Mouse (Mus musculus) limb, embryonic 14.5 days (tissue): ENCODE measurements around the gene Tnfrsf23. TPM values are rescaled to one million over a fixed set of nuclear protein-coding genes. Genes with fewer than 3 reads are reported as not detected.
"Not testable (repeated sequence)": the region's sequence is repeated elsewhere in the genome, so short reads cannot be mapped to it uniquely, and the experiment has no call there.

Experiments
- ATAC-seq: fragments of 200-750 bp; cut with Nextera tagmentation; 2 replicates; pipeline ENCODE4 v1.8.0; 2017; ENCODE audit warnings: low read depth, moderate number of reproducible peaks, moderate TSS enrichment; ENCODE audit not compliant: low FRiP score
- DNase-seq: peaks from one replicate; pipeline ENCODE4 v3.0.0-alpha.2; 2015; ENCODE audit warnings: low spot score
- H3K27ac ChIP-seq: fragments of 300-500 bp; sonication (generic); replicated peaks from 2 replicates; pipeline ENCODE4 v1.5.1; 2014; ENCODE audit warnings: low read depth, mild to moderate bottlenecking, low read length, moderate library complexity, mixed read lengths
- H3K27me3 ChIP-seq: fragments of 300-500 bp; sonication (generic); 2 replicates; pipeline ENCODE4 v1.6.1; 2014; ENCODE audit warnings: low read length, mixed read lengths; ENCODE audit not compliant: control insufficient read depth, insufficient read depth
- H3K36me3 ChIP-seq: fragments of 300-500 bp; sonication (generic); 2 replicates; pipeline ENCODE4 v1.6.1; 2014; ENCODE audit warnings: mild to moderate bottlenecking, low read length, moderate library complexity, mixed read lengths; ENCODE audit not compliant: control insufficient read depth, insufficient read depth
- H3K4me1 ChIP-seq: fragments of 300-500 bp; sonication (generic); 2 replicates; pipeline ENCODE4 v1.6.1; 2014; ENCODE audit warnings: antibody characterized with exemption, low read length, mixed read lengths; ENCODE audit not compliant: control insufficient read depth, insufficient read depth
- H3K4me2 ChIP-seq: fragments of 300-500 bp; sonication (generic); replicated peaks from 2 replicates; pipeline ENCODE4 v1.6.1; 2014; ENCODE audit warnings: low read depth, mild to moderate bottlenecking, low read length, moderate library complexity; ENCODE audit not compliant: severe bottlenecking
- H3K4me3 ChIP-seq: fragments of 300-500 bp; sonication (generic); replicated peaks from 2 replicates; pipeline ENCODE4 v1.5.1; 2014; ENCODE audit warnings: low read length
- H3K9ac ChIP-seq: fragments of 300-500 bp; sonication (generic); 2 replicates; pipeline ENCODE4 v1.6.1; 2014; ENCODE audit warnings: mild to moderate bottlenecking, low read depth, low read length, moderate library complexity; ENCODE audit not compliant: severe bottlenecking
- H3K9me3 ChIP-seq: fragments of 300-500 bp; sonication (generic); 2 replicates; pipeline ENCODE4 v1.6.1; 2016; ENCODE audit warnings: low read length; ENCODE audit not compliant: control insufficient read depth
- POLR2A ChIP-seq: fragments of 200-500 bp; IDR thresholded peaks from 2 replicates; pipeline ENCODE4 v1.8.0; 2012; ENCODE audit warnings: inconsistent platforms, mild to moderate bottlenecking, moderate library complexity, borderline replicate concordance; ENCODE audit not compliant: insufficient read depth, insufficient read length; ENCODE audit errors: extremely low read depth
- WGBS: fragments of 180-500 bp; shearing (Covaris S2); extraction: QIAGEN DNeasy Blood & Tissue Kit; methylation state at CpG from one replicate; pipeline ENCODE4 v1.1.7; 2014; 5-methylcytosine and 5-hydroxymethylcytosine counted together
- polyA plus RNA-seq, 2 experiments: library from polyadenylated mRNA; depleted of rRNA in 1 of 2; stranded (reverse) in 1 of 2; unstranded in 1 of 2; fragments of >200 nt; fragmentation: Nextera tagmentation in 1 of 2; extraction: Ambion mirVana in 1 of 2; gene quantifications; 2 replicates each; pipeline versions ENCODE4 v1.2.1 to v1.2.3; 2012 to 2014

Tnfrsf23 gene
- polyA plus RNA-seq, 2 experiments: 2.8 to 5.5 TPM

GRCm38 (mm10) chr7:143692746-143693510 lies 7.3 kb upstream of the Tnfrsf23 start:
- ATAC-seq: no peak
- Histone ChIP-seq H3K9ac (no peak overlapping the region), H3K36me3 (peaks cover 97% of the 10 kb centered on the region), H3K4me1 (no peaks in the 10 kb centered on the region), H3K4me3 (no peak overlapping the region), H3K4me2 (no peak overlapping the region), H3K9me3 (no peaks in the 10 kb centered on the region), H3K27ac (no peak overlapping the region), H3K27me3 (no peaks in the 10 kb centered on the region)
- no peak for DNase-seq
- TF ChIP-seq POLR2A: no peak
- WGBS: 88% methylated on average over 12 of the region's 12 CpGs

GRCm38 (mm10) chr7:143691909-143692308 lies 6.2 kb upstream of the Tnfrsf23 start:
- no peak overlapping the region for H3K9ac ChIP-seq
- no peak overlapping the region for H3K27ac ChIP-seq
- H3K36me3 ChIP-seq: peaks cover 95% of the 10 kb centered on the region
- no peak overlapping the region for H3K4me3 ChIP-seq
- no peak for ATAC-seq
- 98% methylated on average over 4 of the region's 4 CpGs for WGBS
- no peaks in the 10 kb centered on the region for H3K9me3 ChIP-seq
- no peak overlapping the region for H3K4me2 ChIP-seq
- no peaks in the 10 kb centered on the region for H3K4me1 ChIP-seq
- DNase-seq: no peak
- H3K27me3 ChIP-seq: no peaks in the 10 kb centered on the region
- TF ChIP-seq POLR2A: no peak

GRCm38 (mm10) chr7:143691181-143691580 lies 5.5 kb upstream of the Tnfrsf23 start:
- Histone ChIP-seq H3K4me1 (no peaks in the 10 kb centered on the region), H3K4me3 (no peak overlapping the region), H3K9ac (no peak overlapping the region), H3K9me3 (no peaks in the 10 kb centered on the region), H3K27ac (no peak overlapping the region), H3K36me3 (peaks cover 87% of the 10 kb centered on the region), H3K4me2 (no peak overlapping the region), H3K27me3 (no peaks in the 10 kb centered on the region)
- no peak for TF ChIP-seq POLR2A
- ATAC-seq: no peak
- 83% methylated on average over 5 of the region's 5 CpGs for WGBS
- DNase-seq: no peak

GRCm38 (mm10) chr7:143689946-143690345 lies 4.3 kb upstream of the Tnfrsf23 start:
- no peak overlapping the region for H3K4me3 ChIP-seq
- no peak overlapping the region for H3K27ac ChIP-seq
- no peaks in the 10 kb centered on the region for H3K9me3 ChIP-seq
- H3K9ac ChIP-seq: no peak overlapping the region
- no peaks in the 10 kb centered on the region for H3K4me1 ChIP-seq
- H3K4me2 ChIP-seq: no peak overlapping the region
- 69% methylated on average over 4 of the region's 4 CpGs for WGBS
- TF ChIP-seq POLR2A: no peak
- ATAC-seq (no peak), DNase-seq (no peak)
- H3K36me3 ChIP-seq: peaks cover 75% of the 10 kb centered on the region
- no peaks in the 10 kb centered on the region for H3K27me3 ChIP-seq

GRCm38 (mm10) chr7:143689481-143689880 lies 3.8 kb upstream of the Tnfrsf23 start:
- Histone ChIP-seq H3K27me3 (no peaks in the 10 kb centered on the region), H3K4me2 (no peak overlapping the region), H3K36me3 (peaks cover 70% of the 10 kb centered on the region), H3K4me1 (no peaks in the 10 kb centered on the region), H3K9me3 (no peaks in the 10 kb centered on the region), H3K9ac (no peak overlapping the region), H3K4me3 (no peak overlapping the region), H3K27ac (no peak overlapping the region)
- no peak for ATAC-seq
- no peak for DNase-seq
- TF ChIP-seq POLR2A: no peak
- 82% methylated on average over 7 of the region's 7 CpGs for WGBS

- H3K27ac ChIP-seq, DNase-seq, H3K4me3 ChIP-seq, H3K4me1 ChIP-seq, H3K4me2 ChIP-seq, H3K9me3 ChIP-seq, H3K27me3 ChIP-seq, ATAC-seq, H3K9ac ChIP-seq: not testable (repeated sequence)
- H3K36me3 ChIP-seq: peaks cover 43% of the 10 kb centered on the region
- 84% methylated on average over 3 of the region's 3 CpGs for WGBS
These were observed 1.0 kb upstream of the Tnfrsf23 start for GRCm38 (mm10) chr7:143686676-143687075.

GRCm38 (mm10) chr7:143686191-143686590 lies 519 bp upstream of the Tnfrsf23 start:
- H3K27me3 ChIP-seq, DNase-seq, H3K9me3 ChIP-seq, H3K27ac ChIP-seq, H3K4me1 ChIP-seq, H3K4me2 ChIP-seq, H3K9ac ChIP-seq, H3K4me3 ChIP-seq: not testable (repeated sequence)
- H3K36me3 ChIP-seq: peaks cover 38% of the 10 kb centered on the region
- WGBS: 58% methylated on average over 4 of the region's 4 CpGs
- ATAC-seq: 0 out of 2 replicates have a peak, but pooled peaks have one; percentile 13

- H3K4me3 ChIP-seq, H3K27ac ChIP-seq: not testable (repeated sequence)
- WGBS: 84% methylated on average over 1 of the region's 2 CpGs
These were observed 1.1 kb downstream of the Tnfrsf23 start for GRCm38 (mm10) chr7:143684569-143684968.

More at GRCm38 (mm10) chr7:143684569-143684968, 1.1 kb downstream of the Tnfrsf23 start:
- peaks cover 22% of the 10 kb centered on the region for H3K36me3 ChIP-seq
- DNase-seq, H3K9me3 ChIP-seq, H3K4me1 ChIP-seq, H3K9ac ChIP-seq, ATAC-seq, H3K27me3 ChIP-seq, H3K4me2 ChIP-seq: not testable (repeated sequence)
